Mouse (Mus musculus): ENCODE data around the gene Hjurp. TPM values are rescaled to one million over a fixed set of nuclear protein-coding genes. Genes with fewer than 3 reads are reported as not detected.

Hjurp gene
- polyA plus RNA-seq, 1 experiment from 2014 or later, result 141 TPM

GRCm38 (mm10) chr1:88233421-88234247 is 43.8 kb downstream of the Hjurp start:
- no peak for ATAC-seq (ENCODE audit: insufficient read depth, low FRiP score, low TSS enrichment)

GRCm38 (mm10) chr1:88232664-88233380 is 44.6 kb downstream of the Hjurp start:
- ATAC-seq (ENCODE audit: insufficient read depth, low FRiP score, low TSS enrichment), result no peak
- 56% methylated on average over 3 of the region's 3 CpGs for WGBS
- no peak for DNase-seq (ENCODE audit: low spot score)
- no peak overlapping the region for H3K27ac ChIP-seq (ENCODE audit: low read depth, low read length)
- no peak overlapping the region for H3K4me2 ChIP-seq (ENCODE audit: low read depth)
- no peak overlapping the region for H3K4me3 ChIP-seq (ENCODE audit: low read depth, low read length)
- H3K36me3 ChIP-seq (ENCODE audit: control insufficient read depth, insufficient read depth, low read length), result no peaks in the 10 kb centered on the region
- H3K9ac ChIP-seq (ENCODE audit: low read length), result no peak overlapping the region
- H3K4me1 ChIP-seq (ENCODE audit: control insufficient read depth, insufficient read depth, low read length), result no peaks in the 10 kb centered on the region
- H3K9me3 ChIP-seq (ENCODE audit: control insufficient read depth, low read length), result peaks cover 93% of the 10 kb centered on the region
- no peaks in the 10 kb centered on the region for H3K27me3 ChIP-seq (ENCODE audit: control insufficient read depth, insufficient read depth, low read length)

More at GRCm38 (mm10) chr1:88233421-88234247, 43.8 kb downstream of the Hjurp start:
- Histone ChIP-seq H3K9me3 (ENCODE audit: control insufficient read depth, low read length) (peaks cover 92% of the 10 kb centered on the region), H3K4me3 (ENCODE audit: low read depth, low read length) (no peak overlapping the region), H3K9ac (ENCODE audit: low read length) (no peak overlapping the region), H3K4me1 (ENCODE audit: control insufficient read depth, insufficient read depth, low read length) (no peaks in the 10 kb centered on the region), H3K36me3 (ENCODE audit: control insufficient read depth, insufficient read depth, low read length) (no peaks in the 10 kb centered on the region), H3K4me2 (ENCODE audit: low read depth) (no peak overlapping the region), H3K27ac (ENCODE audit: low read depth, low read length) (no peak overlapping the region), H3K27me3 (ENCODE audit: control insufficient read depth, insufficient read depth, low read length) (no peaks in the 10 kb centered on the region)
- no peak for DNase-seq (ENCODE audit: low spot score)
- WGBS, result 70% methylated on average over 14 of the region's 14 CpGs

GRCm38 (mm10) chr1:88231803-88232499 is 45.5 kb downstream of the Hjurp start:
- H3K27ac ChIP-seq (ENCODE audit: low read depth, low read length), result no peak overlapping the region
- no peaks in the 10 kb centered on the region for H3K27me3 ChIP-seq (ENCODE audit: control insufficient read depth, insufficient read depth, low read length)
- WGBS, result 66% methylated on average over 7 of the region's 7 CpGs
- no peak for DNase-seq (ENCODE audit: low spot score)
- H3K9me3 ChIP-seq (ENCODE audit: control insufficient read depth, low read length), result peaks cover 93% of the 10 kb centered on the region
- ATAC-seq (ENCODE audit: insufficient read depth, low FRiP score, low TSS enrichment), result no peak
- no peak overlapping the region for H3K9ac ChIP-seq (ENCODE audit: low read length)
- H3K4me2 ChIP-seq (ENCODE audit: low read depth), result no peak overlapping the region
- H3K4me1 ChIP-seq (ENCODE audit: control insufficient read depth, insufficient read depth, low read length), result no peaks in the 10 kb centered on the region
- no peak overlapping the region for H3K4me3 ChIP-seq (ENCODE audit: low read depth, low read length)
- no peaks in the 10 kb centered on the region for H3K36me3 ChIP-seq (ENCODE audit: control insufficient read depth, insufficient read depth, low read length)

GRCm38 (mm10) chr1:88230981-88231802 is 46.2 kb downstream of the Hjurp start:
- Histone ChIP-seq H3K27ac (ENCODE audit: low read depth, low read length) (no peak overlapping the region), H3K4me3 (ENCODE audit: low read depth, low read length) (no peak overlapping the region), H3K9me3 (ENCODE audit: control insufficient read depth, low read length) (peaks cover 96% of the 10 kb centered on the region), H3K9ac (ENCODE audit: low read length) (no peak overlapping the region), H3K4me2 (ENCODE audit: low read depth) (no peak overlapping the region), H3K36me3 (ENCODE audit: control insufficient read depth, insufficient read depth, low read length) (no peaks in the 10 kb centered on the region), H3K4me1 (ENCODE audit: control insufficient read depth, insufficient read depth, low read length) (no peaks in the 10 kb centered on the region), H3K27me3 (ENCODE audit: control insufficient read depth, insufficient read depth, low read length) (no peaks in the 10 kb centered on the region)
- ATAC-seq (ENCODE audit: insufficient read depth, low FRiP score, low TSS enrichment), result no peak
- 74% methylated on average over 6 of the region's 6 CpGs for WGBS
- no peak for DNase-seq (ENCODE audit: low spot score)

- no peak overlapping the region for H3K27ac ChIP-seq (ENCODE audit: low read depth, low read length)
- no peak overlapping the region for H3K9ac ChIP-seq (ENCODE audit: low read length)
- H3K9me3 ChIP-seq (ENCODE audit: control insufficient read depth, low read length), result peaks cover 96% of the 10 kb centered on the region
- H3K36me3 ChIP-seq (ENCODE audit: control insufficient read depth, insufficient read depth, low read length), result no peaks in the 10 kb centered on the region
- ATAC-seq (ENCODE audit: insufficient read depth, low FRiP score, low TSS enrichment) (no peak), DNase-seq (ENCODE audit: low spot score) (no peak)
- H3K4me3 ChIP-seq (ENCODE audit: low read depth, low read length), result no peak overlapping the region
- no peaks in the 10 kb centered on the region for H3K4me1 ChIP-seq (ENCODE audit: control insufficient read depth, insufficient read depth, low read length)
- WGBS, result 71% methylated on average over 7 of the region's 7 CpGs
- H3K27me3 ChIP-seq (ENCODE audit: control insufficient read depth, insufficient read depth, low read length), result no peaks in the 10 kb centered on the region
- no peak overlapping the region for H3K4me2 ChIP-seq (ENCODE audit: low read depth)
These were observed 47.0 kb downstream of the Hjurp start for GRCm38 (mm10) chr1:88230421-88230820.

GRCm38 (mm10) chr1:88229986-88230385 is 47.4 kb downstream of the Hjurp start:
- Histone ChIP-seq H3K9ac (ENCODE audit: low read length) (no peak overlapping the region), H3K4me2 (ENCODE audit: low read depth) (no peak overlapping the region), H3K36me3 (ENCODE audit: control insufficient read depth, insufficient read depth, low read length) (no peaks in the 10 kb centered on the region), H3K4me3 (ENCODE audit: low read depth, low read length) (no peak overlapping the region), H3K27me3 (ENCODE audit: control insufficient read depth, insufficient read depth, low read length) (no peaks in the 10 kb centered on the region), H3K4me1 (ENCODE audit: control insufficient read depth, insufficient read depth, low read length) (no peaks in the 10 kb centered on the region), H3K27ac (ENCODE audit: low read depth, low read length) (no peak overlapping the region), H3K9me3 (ENCODE audit: control insufficient read depth, low read length) (peaks cover 94% of the 10 kb centered on the region)
- DNase-seq (ENCODE audit: low spot score) (no peak), ATAC-seq (ENCODE audit: insufficient read depth, low FRiP score, low TSS enrichment) (no peak; the same call in 1 of the 2 replicates)
- WGBS, result 84% methylated on average over 5 of the region's 5 CpGs

GRCm38 (mm10) chr1:88229566-88229965 is 47.9 kb downstream of the Hjurp start:
- Histone ChIP-seq H3K27me3 (ENCODE audit: control insufficient read depth, insufficient read depth, low read length) (no peaks in the 10 kb centered on the region), H3K9ac (ENCODE audit: low read length) (no peak overlapping the region), H3K4me2 (ENCODE audit: low read depth) (no peak overlapping the region), H3K27ac (ENCODE audit: low read depth, low read length) (no peak overlapping the region), H3K4me1 (ENCODE audit: control insufficient read depth, insufficient read depth, low read length) (no peaks in the 10 kb centered on the region), H3K4me3 (ENCODE audit: low read depth, low read length) (no peak overlapping the region), H3K9me3 (ENCODE audit: control insufficient read depth, low read length) (peaks cover 90% of the 10 kb centered on the region), H3K36me3 (ENCODE audit: control insufficient read depth, insufficient read depth, low read length) (no peaks in the 10 kb centered on the region)
- DNase-seq (ENCODE audit: low spot score) (no peak), ATAC-seq (ENCODE audit: insufficient read depth, low FRiP score, low TSS enrichment) (no peak)
- 85% methylated on average over 3 of the region's 3 CpGs for WGBS

GRCm38 (mm10) chr1:88228121-88228520 is 49.3 kb downstream of the Hjurp start:
- 70% methylated on average over 7 of the region's 7 CpGs for WGBS
- no peak for ATAC-seq (ENCODE audit: insufficient read depth, low FRiP score, low TSS enrichment)

More at GRCm38 (mm10) chr1:88228121-88228520, 49.3 kb downstream of the Hjurp start:
- Histone ChIP-seq H3K9ac (ENCODE audit: low read length) (no peak overlapping the region), H3K4me1 (ENCODE audit: control insufficient read depth, insufficient read depth, low read length) (no peaks in the 10 kb centered on the region), H3K4me2 (ENCODE audit: low read depth) (no peak overlapping the region), H3K9me3 (ENCODE audit: control insufficient read depth, low read length) (peaks cover 75% of the 10 kb centered on the region), H3K27ac (ENCODE audit: low read depth, low read length) (no peak overlapping the region), H3K27me3 (ENCODE audit: control insufficient read depth, insufficient read depth, low read length) (no peaks in the 10 kb centered on the region), H3K36me3 (ENCODE audit: control insufficient read depth, insufficient read depth, low read length) (no peaks in the 10 kb centered on the region), H3K4me3 (ENCODE audit: low read depth, low read length) (no peak overlapping the region)
- DNase-seq (ENCODE audit: low spot score), result no peak
